Mouse (Mus musculus): ENCODE data around the gene Snx7. TPM values are rescaled to one million over a fixed set of nuclear protein-coding genes. Genes with fewer than 3 reads are reported as not detected.

The Snx7 gene
- total RNA-seq (2021), result 10 to 100 TPM; 34.5 to 37.4 TPM
- long read RNA-seq, experiment 1, transcript Snx7-201 (9 exons, 2,021 nt), result major isoform, 40 of 49 reads
- long read RNA-seq, experiment 1, transcript Snx7-203 (8 exons, 1,588 nt), result minor isoform, 5 of 49 reads
- long read RNA-seq, experiment 1, partial matches to known transcripts, result 1 of 49 reads
- long read RNA-seq, experiment 1, other reads (novel, unspliced or antisense), result 1 of 49 reads
- long read RNA-seq, experiment 2, transcript Snx7-203 (8 exons, 1,588 nt), result minor isoform, 5 of 47 reads
- long read RNA-seq, experiment 2, transcript Snx7-201 (9 exons, 2,021 nt), result major isoform, 35 of 47 reads
- long read RNA-seq, experiment 2, partial matches to known transcripts, result 6 of 47 reads
- long read RNA-seq, experiment 2, other reads (novel, unspliced or antisense), result 1 of 47 reads

GRCm38 (mm10) chr3:117868637-117869323 is at the start of gene Snx7:
Gene Snx7 (minus strand): TSS chr3:117868936.
- DNase-seq, result peak; percentile 96

- DNase-seq, result peak; percentile 22
Measured at GRCm38 (mm10) chr3:117915420-117915819, 46.7 kb upstream of the Snx7 start.

GRCm38 (mm10) chr3:117893736-117894135 is 25.0 kb upstream of the Snx7 start:
- peak; percentile 37 for DNase-seq

DNA sequence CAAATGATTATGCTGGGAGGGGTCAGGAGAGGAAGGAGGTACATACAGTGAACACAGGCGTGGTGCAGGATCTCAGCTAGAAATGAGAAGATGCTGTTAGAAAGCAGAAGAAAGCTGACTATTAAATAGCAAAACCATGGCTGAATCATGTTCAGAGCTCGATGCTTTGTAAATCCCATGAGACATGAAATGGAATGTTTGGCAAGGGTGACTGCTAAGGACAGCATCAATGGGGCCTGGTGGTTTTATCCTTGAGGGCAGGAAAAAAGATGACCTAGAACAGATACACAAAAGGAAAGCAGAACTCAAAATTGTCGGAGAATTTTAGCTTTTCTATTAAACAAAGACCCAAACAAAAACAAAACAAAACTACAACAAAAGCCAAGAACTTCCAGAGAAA is 6.7 kb upstream of the Snx7 start:
- DNase-seq, result no peak

GRCm38 (mm10) chr3:117873209-117873863 is 4.6 kb upstream of the Snx7 start:
- no peak for DNase-seq

DNA sequence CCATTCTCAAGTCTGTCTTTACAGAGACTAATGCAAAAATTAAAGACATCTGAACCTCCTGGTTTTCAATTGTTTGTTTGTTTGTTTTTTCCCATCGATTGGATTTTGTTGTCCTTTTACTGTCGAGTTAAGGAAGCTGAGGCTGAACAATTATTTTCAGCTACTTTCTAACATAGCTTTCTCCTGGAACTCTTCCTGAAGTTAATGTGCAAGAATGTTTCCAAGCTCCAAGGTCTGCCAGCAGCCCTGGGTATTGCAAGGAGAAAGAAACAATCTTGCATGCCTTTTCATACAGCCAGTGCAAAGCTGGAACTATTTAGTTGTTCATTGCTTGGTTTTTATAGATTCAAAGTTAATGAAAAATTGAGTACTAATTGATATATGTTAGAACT is 584 bp upstream of the Snx7 start:
- DNase-seq, result peak; percentile 28

- peak; percentile 23 for DNase-seq
Measured at GRCm38 (mm10) chr3:117868091-117868490, 645 bp downstream of the Snx7 start.

DNA sequence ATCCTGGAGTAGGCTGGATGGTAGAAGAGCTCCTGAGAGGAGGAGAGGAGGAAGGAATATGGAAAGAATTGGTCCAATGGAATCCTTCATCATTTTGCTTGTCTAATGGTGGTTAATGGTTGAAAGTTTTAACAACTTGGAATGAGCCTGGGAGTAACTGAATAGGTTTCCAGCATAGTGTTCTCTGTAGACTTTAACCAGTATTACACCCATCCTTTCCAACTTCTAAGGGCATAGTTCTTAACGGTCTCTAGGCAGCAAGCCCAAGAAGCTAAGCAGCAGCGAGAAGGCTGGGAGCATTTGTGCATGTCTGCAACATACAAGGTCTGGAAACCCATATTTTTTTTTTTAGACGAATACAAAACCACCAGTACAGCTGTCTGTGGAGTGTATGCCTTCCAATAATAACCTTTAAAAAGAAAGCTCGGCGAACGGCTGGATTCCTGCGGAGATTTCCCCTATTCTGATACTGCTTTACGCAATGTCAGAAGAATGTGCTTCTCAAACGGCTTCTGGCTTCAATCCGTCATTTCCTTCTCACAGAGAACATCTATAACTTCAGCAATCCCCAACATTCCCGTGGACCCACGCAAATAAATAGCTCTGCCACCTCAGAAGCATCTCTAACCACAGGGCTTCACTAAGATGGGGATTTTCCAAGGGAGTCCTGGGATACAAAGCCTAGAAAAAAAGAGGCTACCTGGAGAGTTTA is 1.9 kb downstream of the Snx7 start:
- DNase-seq, result no peak

DNA sequence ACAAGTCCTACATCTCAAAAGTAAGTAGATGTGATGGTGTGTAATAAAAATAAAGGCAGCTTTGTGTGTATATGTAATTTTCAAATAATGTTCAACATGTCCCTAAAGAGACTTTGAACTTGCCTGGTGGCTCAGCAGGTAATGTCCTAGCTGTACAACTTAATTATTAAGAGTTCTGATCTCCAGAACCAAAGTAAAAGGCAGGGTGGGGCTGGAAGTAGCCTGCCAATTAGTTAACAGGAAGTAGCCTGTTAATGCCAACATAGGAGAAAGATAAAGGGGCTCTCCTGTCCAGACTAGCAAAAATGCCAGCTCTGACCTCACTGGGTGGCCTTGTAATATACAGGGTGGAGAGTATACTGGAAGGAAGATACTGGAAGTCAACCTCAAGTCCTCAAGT is 3.1 kb downstream of the Snx7 start:
- DNase-seq, result no peak

- DNase-seq, result no peak
Measured at GRCm38 (mm10) chr3:117862951-117863350, 5.8 kb downstream of the Snx7 start.

DNA sequence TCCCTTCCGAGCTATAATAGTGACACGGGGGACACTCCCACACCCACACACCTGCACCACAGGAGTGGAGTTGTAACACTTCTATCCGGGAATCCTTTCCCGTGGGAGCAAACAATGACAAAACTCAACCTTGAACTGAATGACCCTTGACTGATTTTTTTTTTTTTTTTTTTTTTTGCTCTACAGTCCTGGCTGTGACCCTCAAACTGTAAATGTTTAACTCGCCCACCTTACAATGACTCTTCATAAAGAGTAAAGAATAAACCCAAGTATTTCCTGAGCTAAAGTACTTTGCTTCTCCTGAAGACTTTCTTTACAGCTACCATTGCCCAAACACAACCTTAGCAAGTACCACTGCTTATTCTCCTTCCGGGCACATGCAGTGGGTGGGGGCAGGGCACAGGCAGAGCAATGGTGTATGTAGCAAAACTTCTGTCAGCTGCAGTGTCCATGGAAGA is 6.7 kb downstream of the Snx7 start:
- DNase-seq, result no peak

- DNase-seq, result no peak
Measured at GRCm38 (mm10) chr3:117858996-117859395, 9.7 kb downstream of the Snx7 start.

- DNase-seq, result no peak
Measured at GRCm38 (mm10) chr3:117853729-117854128, 15.0 kb downstream of the Snx7 start.

DNA sequence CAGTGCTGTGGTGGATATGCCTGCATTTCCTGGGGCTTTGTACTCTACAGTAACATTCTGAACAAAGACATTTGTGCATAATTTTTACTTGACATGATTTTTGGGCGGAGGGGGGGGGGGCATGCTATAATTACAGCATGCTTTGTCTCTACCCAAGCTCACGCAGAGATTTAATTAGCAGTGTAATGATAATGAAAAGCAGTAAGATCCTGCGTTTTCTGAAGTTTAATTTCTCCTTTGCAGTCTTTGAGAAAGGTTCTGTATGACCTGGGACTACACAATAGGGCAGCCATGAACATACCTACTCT is 16.7 kb downstream of the Snx7 start:
- DNase-seq, result no peak

DNA sequence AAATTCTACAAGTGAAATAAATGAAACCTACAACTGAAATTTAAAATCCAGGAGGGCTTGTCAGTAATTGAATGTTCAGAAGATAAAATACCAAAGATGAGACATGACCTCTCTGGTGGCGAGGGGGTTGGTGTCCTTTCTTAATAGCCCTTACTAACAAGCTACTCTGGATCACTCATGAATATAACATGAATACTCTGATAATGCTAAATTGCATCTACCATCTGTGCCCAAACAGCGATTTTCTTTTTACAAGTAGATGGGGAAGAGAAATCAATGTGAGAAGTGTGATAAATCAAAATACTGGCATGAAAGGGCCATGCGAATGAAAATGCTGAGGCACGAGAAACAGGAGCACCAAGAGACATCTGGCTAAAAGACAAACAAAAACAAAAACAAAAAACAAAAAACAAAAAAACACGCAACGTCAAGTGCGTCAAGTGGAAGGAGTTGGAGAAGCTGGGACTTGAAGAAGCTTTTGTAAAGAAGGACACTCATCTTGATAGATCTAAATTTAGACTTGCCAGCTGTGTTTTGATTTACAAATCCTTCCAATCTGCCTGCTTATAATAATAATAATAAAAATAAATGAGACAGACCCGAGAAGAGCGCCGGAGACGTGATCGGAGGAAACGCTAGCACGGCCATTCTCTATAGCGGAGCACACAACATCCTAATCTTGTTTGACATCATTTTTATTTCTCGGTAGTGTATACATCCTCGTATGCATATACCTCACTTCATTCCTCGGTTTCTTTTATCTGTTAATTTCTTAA is 17.3 kb downstream of the Snx7 start:
- no peak for DNase-seq

- no peak for DNase-seq
Measured at GRCm38 (mm10) chr3:117848866-117849265, 19.9 kb downstream of the Snx7 start.

GRCm38 (mm10) chr3:117842658-117843057 is 26.1 kb downstream of the Snx7 start:
- no peak for DNase-seq

- no peak for DNase-seq
Measured at GRCm38 (mm10) chr3:117839867-117840545, 28.7 kb downstream of the Snx7 start.

- no peak for DNase-seq
Measured at GRCm38 (mm10) chr3:117838020-117838419, 30.7 kb downstream of the Snx7 start.

DNA sequence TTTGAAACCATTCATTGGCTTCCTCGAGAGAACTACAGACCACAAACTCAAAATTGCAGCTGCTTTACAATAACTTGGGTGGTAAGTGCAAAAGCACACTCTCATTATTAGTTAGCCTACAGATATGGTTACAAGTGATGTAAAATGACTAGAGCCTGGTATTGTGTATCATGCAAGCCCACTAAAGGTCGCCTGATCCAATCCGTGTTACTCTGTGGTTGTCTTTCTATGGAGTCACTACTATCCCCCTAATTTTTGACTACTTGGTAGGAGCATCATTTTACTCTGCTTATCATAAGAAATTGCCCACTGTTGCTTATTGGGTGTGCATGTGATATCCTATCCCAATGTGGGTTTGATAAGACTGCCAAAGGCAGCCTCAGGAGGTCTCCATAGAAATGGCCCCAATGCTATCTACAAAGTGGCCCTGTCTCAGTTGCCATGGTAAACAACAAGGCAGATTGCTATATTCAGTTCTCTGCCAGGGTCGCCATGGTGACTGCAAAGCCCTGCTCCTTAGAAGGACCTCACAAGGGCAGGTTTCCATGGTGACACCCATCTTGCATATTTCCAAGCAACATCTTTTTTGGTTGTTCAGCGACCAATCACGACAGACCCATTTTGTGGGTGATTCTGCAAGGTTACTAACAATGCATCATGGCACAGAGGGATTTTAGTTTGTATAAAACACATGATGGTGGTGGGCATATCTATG is 42.1 kb downstream of the Snx7 start:
- no peak for DNase-seq

GRCm38 (mm10) chr3:117823218-117823617 is 45.5 kb downstream of the Snx7 start:
- no peak for DNase-seq

Measured in adrenal gland, postnatal 10 days (tissue).